Mouse (Mus musculus) ES-E14 (cell line): Measurements from ENCODE around the gene Taf1c.

Source experiments
- CHD2 ChIP-seq: IDR thresholded peaks from 2 replicates; pipeline ENCODE4 v1.6.1; 2014; ENCODE audit warnings: mild to moderate bottlenecking, low read depth, low read length, inconsistent platforms
- MAFK ChIP-seq: IDR thresholded peaks from 2 replicates; pipeline ENCODE4 v1.6.1; 2014; ENCODE audit warnings: mild to moderate bottlenecking, low read depth, low read length, inconsistent platforms; ENCODE audit not compliant: insufficient read depth
- ZC3H11A ChIP-seq: IDR thresholded peaks from 2 replicates; pipeline ENCODE4 v1.6.1; 2012; ENCODE audit warnings: low read depth, mild to moderate bottlenecking, inconsistent platforms, low read length, borderline replicate concordance

DNA sequence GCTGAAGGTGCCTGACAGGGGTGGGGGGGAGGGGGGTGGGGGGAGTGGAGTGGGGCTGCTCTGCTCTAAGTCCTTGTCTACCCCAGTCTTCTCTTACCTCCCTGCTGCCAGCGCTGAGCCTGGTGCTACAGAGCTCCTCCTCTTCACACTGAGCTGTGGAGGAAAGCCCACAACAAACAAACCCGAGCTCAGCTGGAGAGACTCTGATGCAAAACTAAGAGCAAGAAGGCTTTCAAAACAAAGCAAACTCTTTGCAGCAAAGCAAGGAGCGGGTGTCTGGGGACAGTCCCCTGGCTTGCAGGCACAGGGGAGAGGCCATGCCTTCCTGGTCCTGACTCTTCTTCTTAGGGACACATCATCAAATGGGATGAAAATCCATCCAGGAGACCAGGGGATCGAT lies 35.1 kb downstream of the Taf1c start:
- TF ChIP-seq MAFK, result no peak
- no peak for TF ChIP-seq ZC3H11A
- no peak for TF ChIP-seq CHD2
